Mouse (Mus musculus) CH12.LX (cell line): ENCODE measurements around the gene Myl7. TPM values are rescaled to one million over a fixed set of nuclear protein-coding genes. Genes with fewer than 3 reads are reported as not detected.
A peak's percentile ranks its signal among the peaks of the same experiment; 100 is the strongest.

Experiments used
- DNase-seq: peaks from one replicate; pipeline ENCODE4 v3.0.0-alpha.2; 2013; ENCODE audit errors: extremely low read depth
- H3K27ac ChIP-seq: 2 replicates; pipeline ENCODE4 v1.5.1; 2012; ENCODE audit warnings: low read depth, mild to moderate bottlenecking, control low read depth, moderate library complexity; ENCODE audit not compliant: insufficient read depth
- H3K27me3 ChIP-seq: replicated peaks from 2 replicates; pipeline ENCODE3; 2012; ENCODE audit warnings: inconsistent platforms
- H3K36me3 ChIP-seq, 2 experiments: replicated peaks in 1 of 2; 2 replicates each; pipeline versions ENCODE3 to v1.6.1; 2012; ENCODE audit warnings: inconsistent platforms in 1 of 2, low read length in 1 of 2, mild to moderate bottlenecking in 1 of 2, mixed read lengths in 1 of 2, moderate library complexity in 1 of 2; ENCODE audit not compliant: control insufficient read depth in 1 of 2, insufficient read depth in 1 of 2
- H3K4me1 ChIP-seq, 2 experiments: 2 replicates each; pipeline ENCODE4 v1.6.1; 2012; ENCODE audit warnings: inconsistent platforms in 1 of 2, moderate library complexity in 1 of 2; ENCODE audit not compliant: insufficient read depth in 2 of 2, control insufficient read depth in 1 of 2
- H3K4me2 ChIP-seq: 2 replicates; pipeline ENCODE4 v1.6.1; 2012; ENCODE audit warnings: low read depth, mild to moderate bottlenecking, control low read depth; ENCODE audit not compliant: poor library complexity, insufficient read depth, severe bottlenecking
- H3K4me3 ChIP-seq, 3 experiments: fragments of 150-350 bp in 1 of 3; sonication (generic) in 1 of 3; replicated peaks in 1 of 3; 2 replicates each; pipeline versions ENCODE3 to v1.5.1; 2011 to 2012; ENCODE audit warnings: low read depth in 2 of 3, low read length in 2 of 3, mild to moderate bottlenecking in 2 of 3, moderate library complexity in 2 of 3, control low read depth in 1 of 3, improper control_type of control experiment in 1 of 3, inconsistent platforms in 1 of 3, mixed read lengths in 1 of 3; ENCODE audit not compliant: poor library complexity in 1 of 3
- H3K79me2 ChIP-seq: replicated peaks from 2 replicates; pipeline ENCODE4 v1.6.1; 2012; ENCODE audit warnings: mild to moderate bottlenecking, moderate library complexity; ENCODE audit not compliant: control insufficient read depth, poor library complexity, insufficient read depth, severe bottlenecking; ENCODE audit errors: extremely low read depth
- H3K9ac ChIP-seq: 2 replicates; pipeline ENCODE4 v1.6.1; 2012; ENCODE audit warnings: low read depth, mild to moderate bottlenecking, control low read depth, moderate library complexity; ENCODE audit not compliant: insufficient read depth
- H3K9me3 ChIP-seq: replicated peaks from 2 replicates; pipeline ENCODE3; 2012; ENCODE audit warnings: low read length, inconsistent platforms, mixed read lengths
- BHLHE40 ChIP-seq: IDR thresholded peaks from 2 replicates; pipeline ENCODE4 v1.6.1; 2011; ENCODE audit warnings: mild to moderate bottlenecking, low read depth, low read length, improper control_type of control experiment
- CHD1 ChIP-seq: IDR thresholded peaks from 2 replicates; pipeline ENCODE4 v1.6.1; 2012; ENCODE audit warnings: low read depth, low read length, improper control_type of control experiment, inconsistent platforms
- CHD2 ChIP-seq: IDR thresholded peaks from 2 replicates; pipeline ENCODE4 v1.6.1; 2011; ENCODE audit warnings: low read length, improper control_type of control experiment
- CTCF ChIP-seq, 2 experiments: IDR thresholded peaks in 1 of 2; conservative IDR thresholded peaks in 1 of 2; 2 replicates each; pipeline ENCODE4 v1.5.1; 2011 to 2012; ENCODE audit warnings: low read depth in 2 of 2, low read length in 2 of 2, improper control_type of control experiment in 1 of 2, inconsistent platforms in 1 of 2, mild to moderate bottlenecking in 1 of 2, moderate library complexity in 1 of 2
- E2F4 ChIP-seq: IDR thresholded peaks from 2 replicates; pipeline ENCODE4 v1.6.1; 2011; ENCODE audit warnings: low read depth, low read length, improper control_type of control experiment; ENCODE audit not compliant: insufficient replicate concordance
- ELF1 ChIP-seq: IDR thresholded peaks from 2 replicates; pipeline ENCODE4 v1.6.1; 2014; ENCODE audit warnings: low read depth, mild to moderate bottlenecking, inconsistent platforms, low read length, improper control_type of control experiment
- EP300 ChIP-seq: IDR thresholded peaks from 2 replicates; pipeline ENCODE4 v1.6.1; 2011; ENCODE audit warnings: low read length, improper control_type of control experiment
- ETS1 ChIP-seq: conservative IDR thresholded peaks from 2 replicates; pipeline ENCODE4 v1.6.1; 2012; ENCODE audit warnings: low read depth, mild to moderate bottlenecking, inconsistent platforms, low read length, improper control_type of control experiment, moderate library complexity
- HCFC1 ChIP-seq: IDR thresholded peaks from 2 replicates; pipeline ENCODE4 v1.6.1; 2012; ENCODE audit warnings: low read depth, mild to moderate bottlenecking, inconsistent platforms, low read length, improper control_type of control experiment
- IRF4 ChIP-seq: IDR thresholded peaks from 2 replicates; pipeline ENCODE4 v1.6.1; 2014; ENCODE audit warnings: low read depth, mild to moderate bottlenecking, inconsistent platforms, low read length, improper control_type of control experiment
- JUN ChIP-seq: IDR thresholded peaks from 2 replicates; pipeline ENCODE4 v1.6.1; 2011; ENCODE audit warnings: low read depth, mild to moderate bottlenecking, low read length, improper control_type of control experiment, moderate library complexity; ENCODE audit not compliant: insufficient read depth
- JUND ChIP-seq: conservative IDR thresholded peaks from 2 replicates; pipeline ENCODE4 v1.6.1; 2011; ENCODE audit warnings: low read depth, low read length, improper control_type of control experiment
- KAT2A ChIP-seq: IDR thresholded peaks from 2 replicates; pipeline ENCODE4 v1.6.1; 2012; ENCODE audit warnings: low read length, improper control_type of control experiment, inconsistent platforms; ENCODE audit not compliant: insufficient replicate concordance
- MAFK ChIP-seq: IDR thresholded peaks from 2 replicates; pipeline ENCODE4 v1.6.1; 2011; ENCODE audit warnings: low read length, improper control_type of control experiment; ENCODE audit not compliant: insufficient replicate concordance
- MAX ChIP-seq: IDR thresholded peaks from 2 replicates; pipeline ENCODE4 v1.6.1; 2011; ENCODE audit warnings: low read length, improper control_type of control experiment
- MAZ ChIP-seq: IDR thresholded peaks from 2 replicates; pipeline ENCODE4 v1.6.1; 2012; ENCODE audit warnings: low read depth, mild to moderate bottlenecking, inconsistent platforms, low read length, improper control_type of control experiment, moderate library complexity
- MXI1 ChIP-seq: IDR thresholded peaks from 2 replicates; pipeline ENCODE4 v1.6.1; 2011; ENCODE audit warnings: mild to moderate bottlenecking, low read depth, low read length, improper control_type of control experiment
- MYC ChIP-seq: IDR thresholded peaks from 2 replicates; pipeline ENCODE4 v1.6.1; 2011; ENCODE audit warnings: low read depth, mild to moderate bottlenecking, improper control_type of control experiment, low read length
- NELFE ChIP-seq: IDR thresholded peaks from 2 replicates; pipeline ENCODE4 v1.6.1; 2011; ENCODE audit warnings: low read depth, low read length, improper control_type of control experiment
- RAD21 ChIP-seq: IDR thresholded peaks from 2 replicates; pipeline ENCODE4 v1.6.1; 2011; ENCODE audit warnings: low read depth, mild to moderate bottlenecking, low read length, improper control_type of control experiment, moderate library complexity
- RCOR1 ChIP-seq: conservative IDR thresholded peaks from 2 replicates; pipeline ENCODE4 v1.6.1; 2012; ENCODE audit warnings: low read depth, mild to moderate bottlenecking, inconsistent platforms, low read length, improper control_type of control experiment
- SMC3 ChIP-seq: IDR thresholded peaks from 2 replicates; pipeline ENCODE4 v1.6.1; 2011; ENCODE audit warnings: low read depth, low read length, improper control_type of control experiment
- TCF12 ChIP-seq: IDR thresholded peaks from 2 replicates; pipeline ENCODE4 v1.6.1; 2014; ENCODE audit warnings: low read depth, mild to moderate bottlenecking, inconsistent platforms, low read length, improper control_type of control experiment
- UBTF ChIP-seq: IDR thresholded peaks from 2 replicates; pipeline ENCODE4 v1.6.1; 2012; ENCODE audit warnings: low read depth, mild to moderate bottlenecking, inconsistent platforms, low read length, improper control_type of control experiment, moderate library complexity
- ZC3H11A ChIP-seq: IDR thresholded peaks from 2 replicates; pipeline ENCODE4 v1.6.1; 2012; ENCODE audit warnings: low read depth, mild to moderate bottlenecking, inconsistent platforms, low read length, improper control_type of control experiment
- ZKSCAN1 ChIP-seq: IDR thresholded peaks from 2 replicates; pipeline ENCODE4 v1.6.1; 2012; ENCODE audit warnings: low read depth, inconsistent platforms, low read length, improper control_type of control experiment, borderline replicate concordance
- dilution Hi-C: fragments of 300-500 bp; cut with MboI; formaldehyde crosslinking; loops from 2 replicates; pipeline ENCODE4 v1.14.3; 2020; ENCODE audit warnings: low sequenced_read_pairs; ENCODE audit not compliant: extremely low pct_unique_long_range_greater_than_20kb, extremely low pct_ligation_motif_present
- in situ Hi-C: fragments of 300-500 bp; cut with MboI; formaldehyde crosslinking; loops from 3 replicates; pipeline ENCODE4 v1.14.3; 2019; ENCODE audit warnings: low sequenced_read_pairs, low pct_ligation_motif_present, low pct_unique_long_range_greater_than_20kb, mixed read lengths
- polyA plus RNA-seq: library from polyadenylated mRNA; unstranded; fragments of >175 nt; gene quantifications from 2 replicates; pipeline ENCODE4 v1.2.1, GENCODE M21; 2012; ENCODE audit warnings: low read depth; ENCODE audit not compliant: insufficient read length
- total RNA-seq, 2 experiments: library from RNA; depleted of rRNA; stranded (reverse); fragments of 300-350 nt in 1 of 2; fragments of >200 nt in 1 of 2; gene quantifications; 2 replicates each; pipeline ENCODE4 v1.2.3; 2012 to 2014

Myl7 gene
- total and polyA plus RNA-seq, 3 experiments: 0.42 TPM; not detected in 2

DNA sequence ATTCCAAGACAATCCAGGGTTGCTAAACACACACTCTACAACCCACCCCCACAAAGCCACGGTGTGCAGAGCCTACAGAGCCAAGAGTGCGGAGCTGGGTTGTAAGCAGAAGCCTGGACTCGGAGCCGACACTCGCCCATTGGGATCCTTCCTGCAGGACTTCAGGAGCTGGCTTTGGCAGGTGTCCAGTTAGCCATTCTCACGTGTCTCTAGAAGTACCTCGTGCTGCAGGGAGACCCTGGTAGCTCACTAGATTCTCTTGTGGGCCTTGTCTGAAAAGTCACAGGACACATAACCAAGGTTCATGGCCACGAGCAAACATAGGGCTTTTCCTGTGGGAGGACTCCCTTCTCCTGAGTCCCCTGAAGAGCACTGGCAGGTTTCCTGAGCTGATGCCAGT lies 14.7 kb upstream of the Myl7 start:
- Histone ChIP-seq H3K4me2 (no peak overlapping the region), H3K36me3 (no peaks in the 10 kb centered on the region), H3K4me3 (no peak overlapping the region), H3K27me3 (peaks cover 5% of the 10 kb centered on the region)
- in situ Hi-C loops: no loop called here
- dilution Hi-C loops: no loop called here
- TF ChIP-seq UBTF: no peak
- no peak for TF ChIP-seq CHD2
- no peak for TF ChIP-seq RCOR1
- no peak for TF ChIP-seq TCF12
- no peak for TF ChIP-seq BHLHE40
- no peak for TF ChIP-seq HCFC1
- no peak for TF ChIP-seq NELFE
- no peak for TF ChIP-seq MAFK
- TF ChIP-seq IRF4: no peak
- no peak for TF ChIP-seq ETS1
- TF ChIP-seq KAT2A: no peak
- no peak for TF ChIP-seq RAD21
- TF ChIP-seq MYC: no peak
- TF ChIP-seq JUN: no peak
- TF ChIP-seq MAX: no peak
- TF ChIP-seq MAZ: no peak
- no peak for TF ChIP-seq ELF1
- TF ChIP-seq ZKSCAN1: no peak
- TF ChIP-seq MXI1: no peak
- TF ChIP-seq, all 38 proteins: peak for 0
- Histone ChIP-seq H3K9ac (no peak overlapping the region), H3K79me2 (no peaks in the 10 kb centered on the region), H3K27ac (no peak overlapping the region), H3K4me1 (peaks cover 8 to 23% of the 10 kb centered on the region in 2 experiments), H3K9me3 (no peaks in the 10 kb centered on the region)
- DNase-seq: no peak

DNA sequence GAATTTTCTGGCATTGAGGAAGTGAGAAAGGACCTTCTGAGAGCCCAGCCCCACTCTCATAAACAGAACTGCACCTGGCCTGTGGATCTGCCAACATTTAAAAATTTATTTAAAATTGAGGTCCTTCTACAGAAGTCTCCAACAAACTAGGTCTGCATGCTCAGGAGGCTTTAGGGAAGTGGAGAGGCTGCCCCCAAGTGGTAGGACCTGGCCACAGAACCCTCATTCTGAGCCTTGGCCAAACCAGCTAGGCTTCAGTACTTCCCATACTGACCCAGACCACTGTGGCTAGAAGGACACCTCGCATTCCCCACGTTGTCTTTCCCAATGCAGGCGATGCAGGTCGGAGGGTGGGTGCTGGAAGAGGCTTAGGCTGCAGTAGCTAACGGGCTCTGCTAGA lies 14.1 kb upstream of the Myl7 start:
- no peak overlapping the region for H3K4me3 ChIP-seq
- peaks cover 5% of the 10 kb centered on the region for H3K27me3 ChIP-seq
- H3K9ac ChIP-seq: no peak overlapping the region
- DNase-seq: peak; percentile 72
- peaks cover 4 to 17% of the 10 kb centered on the region in 2 experiments for H3K4me1 ChIP-seq
- in situ Hi-C loops (no loop called here), dilution Hi-C loops (no loop called here)
- peak; percentile 20; the same call in 1 of the 2 replicates for TF ChIP-seq TCF12
- peak; percentile 53; the same call in 1 of the 2 replicates for TF ChIP-seq ZC3H11A
- peak; percentile 67 for TF ChIP-seq IRF4
- 0 out of 2 replicates have a peak, but pooled peaks have one; percentile 15 for TF ChIP-seq CHD1
- no peak for TF ChIP-seq NELFE
- peak; percentile 60 for TF ChIP-seq MYC
- TF ChIP-seq SMC3: peak; percentile 93
- TF ChIP-seq UBTF: no peak
- no peak for TF ChIP-seq MAZ
- TF ChIP-seq EP300: peak; percentile 65
- peak; percentile 38 to 97 for TF ChIP-seq CTCF (conservative IDR thresholded peaks at IDR 0.05 in 1 of 2, IDR thresholded peaks at IDR 0.05 in 1 of 2; ENCODE audit: low read depth in 2 of 2, low read length in 2 of 2)
- TF ChIP-seq E2F4: no peak
- no peak for TF ChIP-seq JUND
- peak; percentile 92 for TF ChIP-seq RAD21
- no peak overlapping the region for H3K4me2 ChIP-seq
- no peak overlapping the region for H3K27ac ChIP-seq
- no peaks in the 10 kb centered on the region for H3K79me2 ChIP-seq
- no peaks in the 10 kb centered on the region for H3K36me3 ChIP-seq
- H3K9me3 ChIP-seq: no peaks in the 10 kb centered on the region
